Mouse (Mus musculus) CH12.LX (cell line): ENCODE results near the gene Kpna2.

Experiments
- CHD1 ChIP-seq: IDR thresholded peaks from 2 replicates; pipeline ENCODE4 v1.6.1; 2012; ENCODE audit warnings: low read depth, low read length, improper control_type of control experiment, inconsistent platforms
- CTCF ChIP-seq, 2 experiments: IDR thresholded peaks in 1 of 2; conservative IDR thresholded peaks in 1 of 2; 2 replicates each; pipeline ENCODE4 v1.5.1; 2011 to 2012; ENCODE audit warnings: low read depth in 2 of 2, low read length in 2 of 2, improper control_type of control experiment in 1 of 2, inconsistent platforms in 1 of 2, mild to moderate bottlenecking in 1 of 2, moderate library complexity in 1 of 2
- IRF4 ChIP-seq: IDR thresholded peaks from 2 replicates; pipeline ENCODE4 v1.6.1; 2014; ENCODE audit warnings: low read depth, mild to moderate bottlenecking, inconsistent platforms, low read length, improper control_type of control experiment
- POLR2A ChIP-seq: IDR thresholded peaks from 2 replicates; pipeline ENCODE4 v1.6.1; 2011; ENCODE audit warnings: low read depth, mild to moderate bottlenecking, improper control_type of control experiment, low read length
- TBP ChIP-seq: conservative IDR thresholded peaks from 2 replicates; pipeline ENCODE4 v1.6.1; 2011; ENCODE audit warnings: low read depth, low read length, improper control_type of control experiment

- TF ChIP-seq IRF4 = no peak
- TF ChIP-seq CTCF (conservative IDR thresholded peaks at IDR 0.05 in 1 of 2, IDR thresholded peaks at IDR 0.05 in 1 of 2; ENCODE audit: low read depth in 2 of 2, low read length in 2 of 2) = no peak
- TF ChIP-seq CHD1 = no peak
- no peak for TF ChIP-seq TBP
- TF ChIP-seq POLR2A = no peak
These were observed 20.0 kb upstream of the Kpna2 start for GRCm38 (mm10) chr11:107019318-107019717.
